Mouse (Mus musculus) kidney, postnatal 25 days (tissue): ENCODE results near the gene Cox7a2l.

Source experiments
- DNase-seq, 2 experiments: peaks; one replicate each; pipeline ENCODE4 v3.0.0; 2021; ENCODE audit warnings: mixed read lengths in 2 of 2

Gene Cox7a2l

DNA sequence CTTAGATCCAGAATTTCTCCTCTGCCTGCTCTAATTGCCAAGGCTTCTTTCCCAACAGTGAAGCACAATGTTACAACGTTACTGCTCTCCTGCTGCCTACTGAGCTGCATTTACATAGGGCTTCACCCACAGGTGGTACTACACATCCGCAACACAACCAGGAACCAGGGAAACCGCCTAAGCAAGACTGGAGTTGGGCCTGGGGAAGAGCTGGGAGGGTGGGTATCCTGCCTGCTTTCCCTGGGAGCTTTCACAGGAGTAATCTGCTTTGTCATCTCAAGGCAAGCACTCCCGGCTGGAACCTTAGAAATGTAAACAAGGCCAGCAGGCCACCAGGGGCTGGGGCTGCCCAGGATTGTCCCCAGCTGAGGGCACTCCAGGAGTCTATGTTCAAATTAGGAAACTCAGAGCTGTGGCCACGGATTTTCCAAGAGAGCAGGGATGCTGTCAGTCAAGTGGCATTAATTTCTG, 9.0 kb upstream of the Cox7a2l start:
- no peak for DNase-seq

GRCm38 (mm10) chr17:83525596-83525995, 8.5 kb upstream of the Cox7a2l start:
- DNase-seq: peak in 1 of 2 experiments; percentile 11

DNA sequence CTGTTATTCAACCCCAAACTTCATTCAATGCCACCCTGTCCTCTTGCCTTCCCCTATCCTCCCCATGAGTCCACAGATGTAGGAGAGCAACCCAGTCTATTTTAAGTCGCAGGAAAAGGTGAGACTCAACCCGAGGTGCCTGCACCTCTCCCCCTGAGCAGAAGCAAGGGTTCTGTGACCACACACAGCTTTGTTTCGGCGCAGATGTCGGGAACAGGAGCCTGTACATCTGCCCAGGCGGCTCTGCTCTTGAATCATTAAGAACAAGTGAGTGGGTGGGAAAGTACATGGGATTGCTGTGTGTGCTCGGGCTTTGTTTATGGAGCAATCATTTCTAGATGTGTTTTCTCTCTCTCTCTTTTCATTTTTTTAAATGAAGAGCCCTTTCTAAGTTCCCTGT, 7.6 kb upstream of the Cox7a2l start:
- no peak for DNase-seq

GRCm38 (mm10) chr17:83522590-83523379, 5.7 kb upstream of the Cox7a2l start:
- DNase-seq: peak; percentile 44 to 64

DNA sequence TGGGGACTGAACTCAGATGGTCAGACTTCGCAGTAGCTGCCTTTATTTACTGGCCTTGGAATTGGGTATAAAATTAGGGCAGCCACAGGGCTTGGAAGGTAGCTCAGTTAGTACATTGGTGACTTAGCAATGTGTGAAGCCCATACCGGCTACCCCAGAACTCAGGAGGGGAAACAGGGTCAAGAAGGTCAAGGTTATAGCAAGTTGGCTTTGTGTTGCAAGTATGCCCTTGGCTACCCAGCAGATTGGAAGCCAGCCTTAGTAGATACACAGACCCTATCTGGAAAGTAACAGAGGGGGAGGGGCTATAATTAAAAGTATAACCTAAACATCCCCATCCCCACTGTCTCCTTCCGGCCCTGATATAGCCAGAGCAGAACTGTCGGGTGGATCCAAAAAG, 4.8 kb upstream of the Cox7a2l start:
- no peak for DNase-seq

DNA sequence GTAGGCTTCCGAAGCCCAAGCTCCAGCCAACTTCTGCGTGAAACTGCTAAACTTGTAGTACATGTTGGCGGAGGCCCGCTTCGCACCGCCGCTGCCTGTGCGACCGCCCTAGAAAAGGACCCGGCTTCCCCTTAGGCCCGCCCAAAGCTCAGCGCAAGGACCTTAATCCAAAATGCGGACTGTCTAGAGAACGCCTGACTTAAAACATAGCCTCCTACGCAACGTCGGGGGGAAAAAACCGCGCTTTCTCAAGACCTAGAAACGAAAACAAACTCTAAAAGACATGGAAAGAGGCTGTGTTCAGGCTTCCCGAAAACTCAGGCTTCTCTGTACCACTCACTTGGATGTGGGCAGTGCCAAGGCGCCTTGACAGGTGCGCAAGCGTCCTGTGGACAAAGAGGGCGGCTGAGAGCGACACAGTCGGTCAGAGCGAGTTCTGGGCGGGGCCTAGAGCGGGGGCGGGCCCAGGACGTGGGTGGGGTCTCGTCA, 2.9 kb downstream of the Cox7a2l start:
- DNase-seq: peak; percentile 92 to 95

GRCm38 (mm10) chr17:83513655-83514212, 3.4 kb downstream of the Cox7a2l start:
- DNase-seq: no peak

GRCm38 (mm10) chr17:83512130-83512529, 5.0 kb downstream of the Cox7a2l start:
- no peak for DNase-seq

- DNase-seq: no peak
These were observed 13.4 kb downstream of the Cox7a2l start for GRCm38 (mm10) chr17:83503693-83504092.

DNA sequence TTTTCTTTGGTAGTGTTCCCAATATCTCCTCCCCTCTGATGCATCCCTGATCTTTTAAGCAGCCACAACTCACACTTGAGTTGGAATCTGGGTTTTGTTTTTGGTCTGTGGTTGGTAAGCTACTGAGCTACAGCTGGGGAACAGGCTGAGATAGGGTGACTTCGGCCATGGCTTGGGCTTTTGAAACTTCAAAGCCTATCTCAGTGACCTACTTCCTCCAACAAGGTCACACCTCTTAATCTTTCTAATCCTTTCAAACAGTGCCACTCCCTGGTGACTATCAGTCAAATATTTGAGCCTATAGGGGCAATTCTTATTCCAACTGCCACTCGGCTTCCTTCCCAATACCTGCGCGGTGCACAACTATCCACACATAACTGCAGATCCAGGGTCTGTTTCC, 17.4 kb downstream of the Cox7a2l start:
- DNase-seq: no peak

- DNase-seq: no peak
These were observed 18.2 kb downstream of the Cox7a2l start for GRCm38 (mm10) chr17:83498889-83499288.

DNA sequence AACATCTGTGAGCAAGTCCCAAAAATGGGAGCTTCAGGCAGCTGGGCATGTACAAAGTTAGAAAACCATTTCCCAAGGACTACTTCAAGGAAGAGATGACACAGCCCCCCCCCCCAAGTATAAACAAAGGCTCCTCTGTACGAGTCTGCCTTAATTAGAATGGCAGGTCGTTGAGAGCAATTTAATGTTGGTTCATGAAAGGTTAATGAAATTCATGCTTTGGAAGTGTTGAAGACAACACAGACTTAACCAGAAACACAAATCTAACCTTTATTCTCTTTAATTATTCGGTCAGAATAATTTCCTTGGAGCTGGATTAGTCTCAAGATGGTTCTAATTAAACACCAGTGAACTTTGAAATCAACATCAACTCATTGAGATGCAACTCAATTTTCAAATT, 29.4 kb downstream of the Cox7a2l start:
- no peak for DNase-seq

GRCm38 (mm10) chr17:83483784-83484183, 33.3 kb downstream of the Cox7a2l start:
- DNase-seq: no peak

DNA sequence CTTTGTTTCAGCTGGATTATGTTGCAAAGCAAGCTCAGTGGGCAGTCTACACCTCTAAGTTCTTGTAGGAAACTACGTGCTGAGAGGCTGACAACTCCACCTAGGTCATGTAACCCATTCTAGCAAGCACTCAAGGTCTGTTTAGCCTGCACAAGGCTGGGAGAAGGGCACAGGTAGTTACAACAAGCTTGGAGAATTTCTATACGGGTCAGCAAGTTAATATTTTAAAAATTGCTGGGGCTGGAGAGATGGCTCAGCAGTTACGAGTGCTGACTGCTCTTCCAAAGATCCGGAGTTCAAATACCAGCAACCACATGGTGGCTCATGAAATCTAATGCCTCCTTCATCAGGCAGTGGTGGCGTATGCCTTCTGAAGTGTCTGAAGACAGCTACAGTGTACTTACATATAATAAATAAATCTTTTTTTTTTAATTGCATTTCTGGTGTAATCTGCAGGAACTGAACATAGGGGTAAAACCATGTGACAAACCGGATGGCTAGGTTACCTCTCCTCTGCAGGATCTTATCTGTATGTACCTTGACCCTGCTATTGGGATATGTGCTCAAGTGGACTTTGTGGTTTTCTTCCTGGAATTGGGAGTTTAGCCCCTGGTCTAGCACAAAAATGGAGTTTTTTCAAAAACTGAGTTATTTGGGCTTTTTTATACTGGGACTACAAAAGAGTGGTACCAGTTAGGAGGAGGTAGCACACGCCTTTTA, 34.2 kb downstream of the Cox7a2l start:
- DNase-seq: no peak

- peak in 1 of 2 experiments; percentile 36 for DNase-seq
These were observed 35.6 kb downstream of the Cox7a2l start for GRCm38 (mm10) chr17:83481551-83481950.

DNA sequence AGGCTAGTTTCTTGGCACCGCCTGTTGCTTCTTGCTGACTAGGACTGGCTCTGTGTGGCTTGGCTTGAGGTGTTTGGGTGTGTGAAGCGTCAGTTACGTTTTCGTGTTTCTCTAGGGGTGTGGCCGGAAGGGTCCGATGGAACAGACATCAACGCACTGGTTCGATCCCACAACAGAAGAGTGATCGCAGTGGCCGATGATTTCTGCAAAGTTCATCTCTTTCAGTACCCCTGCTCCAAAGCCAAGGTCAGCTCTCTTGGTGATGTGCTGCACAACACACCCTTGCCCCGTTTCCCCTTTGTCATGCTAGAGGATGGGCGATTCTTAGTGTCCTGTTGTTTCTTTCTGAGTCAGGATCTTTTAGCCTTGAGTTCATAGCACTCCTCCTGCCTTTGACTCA, 40.0 kb downstream of the Cox7a2l start:
- DNase-seq: no peak

DNA sequence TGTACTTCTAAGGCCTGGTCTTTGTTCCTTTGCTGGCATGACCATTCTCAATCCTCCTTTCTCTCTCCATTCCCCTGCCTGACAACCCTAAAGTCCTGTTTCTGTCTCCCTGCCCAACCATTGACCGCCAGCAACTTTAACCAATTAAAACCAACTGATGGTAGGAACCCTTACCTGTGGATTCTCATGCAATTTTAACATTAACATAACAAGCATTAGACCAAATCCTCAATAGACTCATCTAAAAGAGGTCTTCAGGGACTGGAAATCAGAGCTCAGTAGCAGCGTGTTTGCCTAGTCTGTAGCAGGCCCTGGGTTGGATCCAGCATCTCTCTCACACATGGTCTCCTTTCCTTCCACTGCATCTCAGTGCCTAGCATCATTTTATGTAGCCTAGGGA, 47.5 kb downstream of the Cox7a2l start:
- DNase-seq: no peak

- no peak for DNase-seq
These were observed 50.4 kb downstream of the Cox7a2l start for GRCm38 (mm10) chr17:83466697-83467251.

GRCm38 (mm10) chr17:83465969-83466368, 51.2 kb downstream of the Cox7a2l start:
- DNase-seq: no peak

- DNase-seq: no peak
These were observed 59.9 kb downstream of the Cox7a2l start for GRCm38 (mm10) chr17:83457271-83457670.

DNA sequence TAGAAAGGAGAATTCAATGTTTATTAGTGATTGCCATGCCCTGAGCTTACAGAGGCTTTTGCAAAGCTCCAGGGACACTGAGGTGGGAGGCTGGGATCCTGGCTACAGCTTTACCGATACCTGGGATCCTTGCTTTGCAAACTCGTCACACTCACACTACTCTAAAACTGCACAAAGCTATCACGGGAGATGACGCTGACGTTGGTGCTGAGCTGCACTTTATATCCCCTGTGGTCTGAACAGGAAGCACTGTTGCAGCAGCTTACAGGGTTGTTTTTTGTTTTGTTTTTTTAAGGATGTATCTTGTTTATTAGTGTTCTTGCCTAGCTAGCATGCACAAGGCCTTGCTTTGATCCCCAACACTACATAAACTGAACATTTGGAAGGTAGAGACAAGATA, 63.5 kb downstream of the Cox7a2l start:
- no peak for DNase-seq

DNA sequence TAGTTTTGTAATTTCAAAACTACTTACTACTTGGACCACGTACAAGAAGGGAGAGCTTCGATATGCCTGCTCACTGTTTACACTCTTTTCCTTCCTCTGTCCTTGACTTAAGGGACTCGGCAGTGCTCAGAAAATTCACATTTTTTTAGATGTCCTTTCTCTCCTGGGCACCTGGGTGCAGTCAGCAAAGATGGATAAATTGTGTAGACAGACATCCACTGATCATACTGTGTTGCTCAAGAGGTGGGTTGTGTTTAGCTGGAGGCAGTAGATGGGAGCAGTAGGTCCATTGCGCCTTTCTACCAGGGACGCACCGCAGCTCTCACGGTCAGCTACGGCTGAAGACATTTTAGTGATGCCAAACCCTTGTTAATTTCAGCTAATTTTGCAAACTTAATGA, 64.7 kb downstream of the Cox7a2l start:
- no peak for DNase-seq
